Mouse (Mus musculus) v-Abl transformed pro-B cells (cell line): Measurements from ENCODE around the gene Cacng7.

Experiments used
- in situ Hi-C, 2 experiments: fragments of 400-800 bp; cut with MboI; formaldehyde crosslinking; loops; one replicate each; pipeline ENCODE4 v1.15.1; 2025; ENCODE audit not compliant: unreplicated experiment in 2 of 2

Gene Cacng7

DNA sequence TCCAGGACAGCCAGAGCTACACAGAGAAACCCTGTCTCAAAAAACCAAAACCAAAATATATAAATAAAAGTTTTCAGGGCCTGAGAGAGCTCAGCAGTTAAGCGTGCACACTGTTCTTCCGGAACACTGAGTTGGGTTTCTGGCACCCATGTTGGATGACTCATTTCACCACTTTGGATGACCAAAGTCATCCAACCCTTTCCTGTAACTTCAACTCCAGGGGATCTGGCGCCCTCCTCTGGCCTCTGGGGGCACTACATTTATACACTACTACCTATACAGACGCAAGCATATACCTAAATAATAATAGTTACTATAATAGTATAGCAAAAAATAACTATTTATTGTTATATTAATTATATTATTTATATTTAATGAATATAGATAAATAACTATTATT lies 44.1 kb downstream of the Cacng7 start:
- in situ Hi-C loops = loop anchor here in 1 of 2 experiments (5.0 kb wide), 1 partner anchor 155 kb away; no protein-coding TSS in a partner anchor

GRCm38 (mm10) chr7:3382123-3382522 lies 49.4 kb downstream of the Cacng7 start:
- in situ Hi-C loops = loop anchor here in 1 of 2 experiments (5.0 kb wide), 1 partner anchor 160 kb away; no protein-coding TSS in a partner anchor

DNA sequence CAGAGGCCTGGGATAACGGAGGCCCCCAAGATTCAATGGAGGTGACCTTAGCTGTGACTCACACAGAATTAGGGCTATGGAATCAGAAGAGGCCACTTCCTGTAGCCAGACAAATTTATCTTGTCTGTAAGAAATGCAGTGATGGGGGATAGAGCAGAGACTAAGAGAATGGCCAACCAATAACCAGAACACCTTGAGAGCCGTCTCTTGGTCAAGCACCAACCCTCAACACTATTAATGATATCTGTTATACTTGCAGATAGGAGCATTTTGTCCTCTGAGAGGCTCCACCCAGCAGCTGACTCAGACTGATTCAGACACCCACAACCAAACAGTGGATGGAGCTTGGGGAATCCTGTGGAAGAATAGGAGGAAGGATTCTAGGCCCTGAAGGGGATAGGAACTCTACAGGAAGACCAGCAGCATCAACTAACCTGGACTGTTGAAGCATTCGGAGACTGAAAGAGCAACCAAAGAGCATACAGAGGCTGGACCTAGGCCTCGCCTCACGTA lies 52.1 kb downstream of the Cacng7 start:
- in situ Hi-C loops = loop anchor here in 1 of 2 experiments (5.0 kb wide), 1 partner anchor 163 kb away; no protein-coding TSS in a partner anchor

DNA sequence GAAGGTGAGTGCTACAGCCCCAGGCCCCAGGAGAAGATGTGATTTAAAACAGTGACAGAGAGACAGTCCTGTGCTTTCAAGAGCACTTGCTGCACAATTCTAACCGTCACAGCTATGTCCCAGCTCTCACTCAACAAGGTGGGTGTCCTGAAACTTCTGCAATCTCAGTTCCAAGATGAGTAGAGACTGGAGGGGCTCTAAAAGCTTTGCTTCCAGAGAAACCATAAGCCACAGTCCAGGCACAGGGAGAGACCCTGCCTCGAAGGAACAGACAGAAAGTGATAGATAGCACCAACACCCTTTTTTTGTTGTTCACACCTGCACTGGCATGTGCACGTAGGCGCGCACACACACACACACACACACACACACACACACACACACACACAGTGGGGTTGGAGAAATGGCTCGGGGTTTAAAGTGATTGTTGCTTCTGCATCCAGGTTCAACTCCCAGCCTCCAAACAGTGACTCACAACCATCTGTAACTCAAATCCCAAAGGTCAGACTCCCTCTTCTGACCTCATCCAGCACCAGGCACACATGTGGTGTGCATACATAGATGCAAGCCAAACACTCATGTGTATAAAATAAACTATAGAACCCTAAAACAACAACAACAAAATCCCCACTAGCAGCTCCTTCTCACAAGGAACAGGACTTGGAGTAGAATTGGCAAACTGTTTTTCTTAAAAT lies 53.4 kb downstream of the Cacng7 start:
- in situ Hi-C loops = no loop called here

- in situ Hi-C loops = no loop called here
Observed at GRCm38 (mm10) chr7:3387761-3388160, 55.0 kb downstream of the Cacng7 start.

DNA sequence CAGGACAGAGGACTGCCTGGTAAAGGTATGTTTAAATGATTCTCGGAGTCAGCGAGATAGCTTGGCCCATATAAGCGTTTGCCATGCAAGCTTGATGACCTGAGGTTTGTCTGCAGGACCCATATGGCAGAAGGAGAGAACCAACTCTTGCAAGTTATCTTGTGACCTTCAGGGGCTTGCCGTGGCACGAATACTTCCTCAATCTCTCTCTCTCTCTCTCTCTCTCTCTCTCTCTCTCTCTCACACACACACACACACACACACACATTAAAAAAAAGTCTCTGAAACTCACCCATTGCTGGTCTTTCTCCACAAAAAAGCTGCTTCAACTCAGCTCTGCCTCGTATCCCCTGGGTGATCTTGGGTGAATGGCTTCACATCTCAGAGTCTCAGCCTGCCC lies 56.1 kb downstream of the Cacng7 start:
- in situ Hi-C loops = no loop called here

- in situ Hi-C loops = no loop called here
Observed at GRCm38 (mm10) chr7:3389444-3390412, 57.0 kb downstream of the Cacng7 start.

GRCm38 (mm10) chr7:3390413-3391080 lies 57.8 kb downstream of the Cacng7 start, which contains the start of gene Cacng8:
Gene Cacng8 (plus strand): TSS chr7:3390683.
- in situ Hi-C loops = no loop called here

- in situ Hi-C loops = no loop called here
Observed at GRCm38 (mm10) chr7:3391081-3391451, 58.3 kb downstream of the Cacng7 start.

DNA sequence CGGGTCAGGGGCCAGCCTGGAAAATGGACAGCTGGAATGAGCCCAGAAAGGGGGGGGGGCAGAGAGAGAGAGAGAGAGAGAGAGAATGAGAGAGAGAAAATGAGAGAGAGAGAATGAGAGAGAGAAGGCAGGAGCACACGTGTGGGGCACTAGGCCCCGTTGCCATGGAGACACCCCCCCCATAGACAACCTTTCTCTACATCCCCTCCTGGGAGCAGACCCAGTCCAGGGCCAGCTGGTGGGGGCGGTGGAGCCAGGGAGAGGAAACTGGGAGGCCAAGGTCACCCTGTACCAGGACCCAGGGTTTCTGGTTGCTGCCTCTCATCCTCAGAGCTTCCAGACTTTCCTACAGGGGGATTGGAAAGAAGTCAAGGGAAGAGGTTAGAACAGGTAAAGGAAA lies 59.1 kb downstream of the Cacng7 start:
- in situ Hi-C loops = no loop called here

DNA sequence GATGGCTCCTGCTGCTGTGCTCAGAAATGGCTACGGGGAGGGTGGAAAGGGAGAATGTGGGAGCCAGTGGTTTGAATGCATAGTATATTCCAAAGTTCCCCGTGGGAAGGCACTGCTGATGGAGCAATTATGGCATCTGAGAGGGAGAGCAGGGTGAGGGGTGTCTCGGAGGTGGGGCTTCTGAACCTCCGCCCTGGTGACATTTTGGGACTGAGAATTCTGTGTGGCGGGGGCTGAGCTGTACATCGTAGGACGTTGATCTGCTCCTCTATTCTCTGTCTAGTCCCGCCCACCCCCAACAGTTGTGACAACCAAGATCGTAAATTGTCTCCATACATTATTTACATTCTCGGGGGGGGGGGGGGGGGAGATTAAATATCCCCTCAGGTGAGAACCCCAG lies 64.6 kb downstream of the Cacng7 start:
- in situ Hi-C loops = loop anchor here in 1 of 2 experiments (5.0 kb wide), 1 partner anchor 50 kb away; no protein-coding TSS in a partner anchor

- in situ Hi-C loops = loop anchor here in 1 of 2 experiments (5.0 kb wide), 1 partner anchor 50 kb away; no protein-coding TSS in a partner anchor
Observed at GRCm38 (mm10) chr7:3397797-3398196, 65.0 kb downstream of the Cacng7 start.

DNA sequence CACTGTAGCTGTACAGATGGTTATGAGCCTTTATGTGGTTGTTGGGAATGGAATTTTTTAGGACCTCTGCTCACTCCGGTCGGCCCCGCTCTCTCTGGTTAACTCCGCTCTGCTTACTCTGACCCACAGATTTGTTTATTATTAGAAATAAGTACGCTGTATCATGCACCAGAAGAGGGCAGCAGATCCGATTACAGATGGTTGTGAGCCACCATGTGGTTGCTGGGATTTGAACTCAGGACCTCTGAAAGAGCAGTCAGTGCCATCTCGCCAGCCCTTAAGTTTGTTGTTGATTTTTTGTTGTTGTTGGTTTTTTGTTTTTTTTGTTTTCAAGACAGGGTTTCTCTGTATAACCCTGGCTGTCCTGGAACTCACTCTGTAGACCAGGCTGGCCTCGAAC lies 65.6 kb downstream of the Cacng7 start:
- in situ Hi-C loops = loop anchor here in 1 of 2 experiments (5.0 kb wide), 1 partner anchor 49 kb away; no protein-coding TSS in a partner anchor

DNA sequence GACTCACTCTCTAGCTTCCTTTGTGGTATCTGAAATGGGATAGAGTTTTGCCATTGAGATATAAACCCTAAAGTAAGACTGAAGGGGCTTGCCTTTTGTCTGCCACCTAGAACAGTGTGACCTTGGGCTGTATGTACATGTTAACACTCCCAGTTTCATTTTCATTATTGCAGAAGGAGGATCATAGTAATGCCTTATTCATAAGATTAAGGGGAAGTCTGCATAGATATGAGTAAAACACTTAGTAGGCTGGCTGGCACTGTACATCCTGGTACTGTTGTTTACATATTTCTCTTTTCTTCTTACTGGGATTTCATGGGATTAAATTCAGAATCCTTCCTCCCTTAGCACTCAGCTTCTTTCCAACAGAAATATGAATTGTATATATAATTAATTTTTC lies 67.2 kb downstream of the Cacng7 start:
- in situ Hi-C loops = loop anchor here in 1 of 2 experiments (5.0 kb wide), 1 partner anchor 47 kb away; no protein-coding TSS in a partner anchor

GRCm38 (mm10) chr7:3409729-3410520 lies 77.2 kb downstream of the Cacng7 start:
- in situ Hi-C loops = no loop called here

- in situ Hi-C loops = no loop called here
Observed at GRCm38 (mm10) chr7:3411160-3411941, 78.6 kb downstream of the Cacng7 start.

DNA sequence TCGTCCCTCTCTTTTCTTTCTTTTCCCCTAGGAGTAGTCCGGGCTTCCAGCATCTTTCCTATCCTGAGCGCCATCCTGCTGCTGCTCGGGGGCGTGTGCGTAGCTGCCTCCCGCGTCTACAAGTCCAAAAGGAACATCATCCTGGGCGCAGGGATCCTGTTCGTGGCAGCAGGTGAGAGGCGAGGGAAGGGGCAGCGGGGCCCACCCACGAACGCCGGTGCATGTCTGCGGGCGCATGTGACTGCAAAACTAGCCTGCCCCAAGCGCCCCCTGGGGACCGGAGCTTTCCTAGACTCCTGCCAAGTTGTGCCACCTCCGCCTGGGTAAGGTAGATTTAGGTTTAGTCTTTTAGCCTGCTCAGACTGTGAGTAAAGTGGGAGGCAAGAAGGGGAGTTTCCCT lies 79.3 kb downstream of the Cacng7 start:
- in situ Hi-C loops = no loop called here

- in situ Hi-C loops = no loop called here
Observed at GRCm38 (mm10) chr7:3414888-3415287, 82.1 kb downstream of the Cacng7 start.

GRCm38 (mm10) chr7:3415378-3415777 lies 82.6 kb downstream of the Cacng7 start:
- in situ Hi-C loops = no loop called here
